Mouse (Mus musculus) neural tube, embryonic 14.5 days (tissue): ENCODE data around the gene Spty2d1. TPM values are rescaled to one million over a fixed set of nuclear protein-coding genes. Genes with fewer than 3 reads are reported as not detected.
"Not testable (repeated sequence)": the region's sequence is repeated elsewhere in the genome, so short reads cannot be mapped to it uniquely, and the experiment has no call there.

Source experiments
- ATAC-seq: fragments of 200-750 bp; cut with Nextera tagmentation; 2 replicates; pipeline ENCODE4 v1.8.0; 2017; ENCODE audit warnings: low read depth, mild to moderate bottlenecking, moderate TSS enrichment, moderate library complexity
- H3K27ac ChIP-seq: fragments of 300-500 bp; sonication (generic); 2 replicates; pipeline ENCODE4 v1.5.1; 2014; ENCODE audit warnings: low read depth, mild to moderate bottlenecking, control low read depth, low read length, moderate library complexity, mixed read lengths
- H3K27me3 ChIP-seq: fragments of 300-500 bp; sonication (generic); 2 replicates; pipeline ENCODE4 v1.6.1; 2014; ENCODE audit warnings: low read length; ENCODE audit not compliant: control insufficient read depth, insufficient read depth
- H3K36me3 ChIP-seq: fragments of 300-500 bp; sonication (generic); 2 replicates; pipeline ENCODE4 v1.6.1; 2014; ENCODE audit warnings: low read length, mixed read lengths; ENCODE audit not compliant: control insufficient read depth, insufficient read depth
- H3K4me1 ChIP-seq: fragments of 300-500 bp; sonication (generic); 2 replicates; pipeline ENCODE4 v1.6.1; 2014; ENCODE audit warnings: low read length; ENCODE audit not compliant: control insufficient read depth, insufficient read depth
- H3K4me2 ChIP-seq: fragments of 300-500 bp; sonication (generic); 2 replicates; pipeline ENCODE4 v1.6.1; 2014; ENCODE audit warnings: mild to moderate bottlenecking, low read depth, low read length, control low read depth
- H3K4me3 ChIP-seq: fragments of 300-500 bp; sonication (generic); 2 replicates; pipeline ENCODE4 v1.5.1; 2014; ENCODE audit warnings: low read depth, low read length, control low read depth, mixed read lengths
- H3K9ac ChIP-seq: fragments of 300-500 bp; sonication (generic); replicated peaks from 2 replicates; pipeline ENCODE4 v1.6.1; 2014; ENCODE audit warnings: low read depth, mild to moderate bottlenecking, control low read depth, low read length, mixed read lengths
- H3K9me3 ChIP-seq: fragments of 300-500 bp; sonication (generic); 2 replicates; pipeline ENCODE4 v1.6.1; 2016; ENCODE audit warnings: low read length; ENCODE audit not compliant: control insufficient read depth
- WGBS: fragments of 180-500 bp; shearing (Covaris S2); extraction: QIAGEN DNeasy Blood & Tissue Kit; methylation state at CpG from one replicate; pipeline ENCODE4 v1.1.7; 2014; 5-methylcytosine and 5-hydroxymethylcytosine counted together
- polyA plus RNA-seq: library from polyadenylated mRNA; unstranded; fragments of >200 nt; fragmentation: Nextera tagmentation; extraction: Ambion mirVana; gene quantifications from 2 replicates; pipeline ENCODE4 v1.2.1, GENCODE M21; 2014

The Spty2d1 gene
- polyA plus RNA-seq, 1 experiment from 2014 or later, result 7.1 TPM

DNA sequence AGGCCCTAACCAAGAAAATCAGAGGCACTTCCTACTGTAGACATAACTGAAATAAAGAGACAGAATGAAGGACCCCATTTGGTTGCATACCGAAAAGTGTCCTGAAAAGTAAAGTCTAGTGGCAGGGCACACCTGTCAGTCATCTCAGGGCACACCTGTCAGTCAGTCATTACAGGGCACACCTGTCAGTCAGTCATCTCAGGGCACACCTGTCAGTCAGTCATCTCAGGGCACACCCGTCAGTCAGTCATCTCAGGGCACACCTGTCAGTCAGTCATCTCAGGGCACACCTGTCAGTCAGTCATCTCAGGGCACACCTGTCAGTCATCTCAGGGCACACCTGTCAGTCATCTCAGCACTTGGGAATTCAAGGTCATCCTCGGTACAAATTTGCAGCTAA, 18.7 kb upstream of the Spty2d1 start:
- not testable (repeated sequence) for H3K27ac ChIP-seq, H3K4me1 ChIP-seq, H3K36me3 ChIP-seq, H3K4me3 ChIP-seq, ATAC-seq, H3K9ac ChIP-seq, H3K27me3 ChIP-seq, H3K4me2 ChIP-seq, H3K9me3 ChIP-seq
- 93% methylated on average over 3 of the region's 3 CpGs for WGBS

DNA sequence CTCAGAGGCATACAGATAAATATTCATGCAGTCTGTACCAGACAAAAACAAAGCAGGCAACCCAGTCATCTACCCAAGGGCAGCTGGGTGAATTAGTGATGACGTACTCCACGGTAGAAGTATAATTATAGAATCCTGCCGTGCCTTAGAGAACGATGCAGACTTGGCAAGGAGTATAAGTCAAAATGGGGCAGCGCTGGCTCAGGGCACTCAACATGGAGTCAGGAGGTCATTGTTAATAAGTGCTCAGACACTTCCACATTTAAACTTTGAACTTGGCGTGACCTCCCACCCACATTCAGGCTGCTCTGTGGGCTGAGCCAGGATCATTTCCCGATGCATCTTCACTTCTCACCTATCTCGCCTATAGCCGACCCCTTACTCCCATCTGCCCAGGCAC, 17.2 kb upstream of the Spty2d1 start:
- WGBS, result 73% methylated on average over 9 of the region's 9 CpGs
- H3K27ac ChIP-seq, result no peak overlapping the region

DNA sequence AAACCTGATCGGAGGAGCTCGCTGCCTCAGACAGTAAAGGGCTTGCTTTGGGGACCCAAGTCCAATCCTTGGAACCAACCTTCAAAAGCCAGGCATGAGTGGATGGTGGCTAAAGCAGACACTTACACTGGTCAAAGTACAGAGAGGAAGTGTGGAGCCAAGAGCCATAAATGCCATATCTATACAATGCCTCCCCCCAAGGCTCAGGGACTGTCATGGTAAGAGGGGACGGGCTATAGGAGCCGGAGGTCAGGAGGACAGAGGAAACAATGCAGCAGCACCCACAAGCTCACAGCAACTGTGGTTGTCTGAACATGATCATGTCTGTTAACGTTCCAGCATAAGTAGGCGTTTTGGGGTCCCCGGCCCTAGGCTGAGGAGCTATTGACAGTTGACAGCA, 16.2 kb upstream of the Spty2d1 start:
- 86% methylated on average over 7 of the region's 7 CpGs for WGBS
- no peak overlapping the region for H3K27ac ChIP-seq
- H3K4me2 ChIP-seq, result no peak overlapping the region
- no peaks in the 10 kb centered on the region for H3K9me3 ChIP-seq
- ATAC-seq, result no peak
- no peak overlapping the region for H3K9ac ChIP-seq
- H3K27me3 ChIP-seq, result no peaks in the 10 kb centered on the region
- H3K36me3 ChIP-seq, result no peaks in the 10 kb centered on the region
- no peak overlapping the region for H3K4me3 ChIP-seq
- H3K4me1 ChIP-seq, result no peaks in the 10 kb centered on the region

More for the DNA sequence above, 17.2 kb upstream of the Spty2d1 start:
- no peaks in the 10 kb centered on the region for H3K9me3 ChIP-seq
- ATAC-seq, result no peak
- no peak overlapping the region for H3K4me3 ChIP-seq
- H3K9ac ChIP-seq, result no peak overlapping the region
- H3K4me1 ChIP-seq, result no peaks in the 10 kb centered on the region
- no peaks in the 10 kb centered on the region for H3K27me3 ChIP-seq
- no peak overlapping the region for H3K4me2 ChIP-seq
- no peaks in the 10 kb centered on the region for H3K36me3 ChIP-seq

DNA sequence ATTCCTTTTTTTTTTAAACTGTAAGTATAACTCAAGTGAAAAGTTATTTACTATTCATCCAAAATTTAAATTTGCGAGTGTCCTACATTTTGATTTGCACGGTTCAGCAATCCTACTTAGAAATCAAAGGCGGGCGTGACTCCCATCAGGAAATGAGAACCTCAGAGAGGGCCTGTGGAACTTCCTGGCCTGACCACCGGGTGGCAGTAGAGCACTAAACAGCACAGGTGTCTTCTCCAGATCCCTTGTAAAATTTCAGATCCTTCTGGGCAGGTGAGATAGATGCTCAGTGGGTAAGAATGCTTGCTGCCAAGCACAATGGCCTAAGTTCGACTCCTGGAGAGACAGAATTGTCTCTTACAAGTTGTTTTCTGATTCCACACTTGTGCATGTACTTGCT, 15.3 kb upstream of the Spty2d1 start:
- Histone ChIP-seq H3K9me3 (no peaks in the 10 kb centered on the region), H3K27me3 (no peaks in the 10 kb centered on the region), H3K4me1 (no peaks in the 10 kb centered on the region), H3K36me3 (no peaks in the 10 kb centered on the region), H3K9ac (no peak overlapping the region), H3K27ac (no peak overlapping the region), H3K4me3 (no peak overlapping the region), H3K4me2 (no peak overlapping the region)
- ATAC-seq, result no peak
- 18% methylated on average over 6 of the region's 6 CpGs for WGBS

DNA sequence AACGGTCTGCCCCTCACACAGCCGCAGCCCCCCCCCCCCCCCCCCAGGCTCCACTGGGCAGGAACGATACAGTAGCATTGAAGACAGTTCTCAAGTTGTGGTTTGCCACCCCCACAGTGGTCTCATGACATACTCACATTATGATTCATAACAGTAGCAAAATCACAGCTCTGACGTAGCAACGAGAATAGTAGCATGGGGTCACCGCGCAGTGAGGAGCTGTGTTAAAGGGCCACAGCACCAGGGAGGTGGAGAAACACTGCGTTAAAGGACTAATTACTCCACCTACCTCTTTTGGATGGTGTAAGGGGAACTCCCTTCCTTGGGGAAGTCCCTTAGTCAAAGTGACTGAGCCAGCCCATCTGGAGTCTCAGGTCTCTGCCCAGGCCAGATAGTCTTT, 14.3 kb upstream of the Spty2d1 start:
- Histone ChIP-seq H3K4me3 (no peak overlapping the region), H3K9me3 (no peaks in the 10 kb centered on the region), H3K4me1 (no peaks in the 10 kb centered on the region), H3K27me3 (no peaks in the 10 kb centered on the region), H3K9ac (no peak overlapping the region), H3K27ac (no peak overlapping the region), H3K4me2 (no peak overlapping the region), H3K36me3 (no peaks in the 10 kb centered on the region)
- WGBS, result 54% methylated on average over 8 of the region's 8 CpGs
- no peak for ATAC-seq

DNA sequence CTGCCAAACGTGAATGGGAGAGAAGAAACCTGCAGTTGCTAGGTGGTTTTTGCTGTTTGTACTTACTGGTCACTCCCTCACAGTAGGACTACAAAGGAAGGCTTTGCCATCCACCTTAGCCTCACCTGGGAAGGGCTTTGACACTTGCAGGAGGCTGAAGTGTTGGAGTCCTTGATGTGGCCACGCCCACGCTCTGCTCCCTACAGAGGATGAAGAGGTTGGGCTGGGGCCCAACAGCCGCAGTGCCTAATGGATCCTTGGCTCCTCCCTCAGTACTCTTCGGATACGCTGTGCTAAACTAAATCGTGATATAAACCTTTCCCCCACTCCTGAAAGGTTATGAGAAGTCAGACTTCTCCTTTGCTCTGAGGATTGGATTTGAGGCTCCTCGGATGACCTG, 12.7 kb upstream of the Spty2d1 start:
- 10% methylated on average over 8 of the region's 8 CpGs for WGBS

DNA sequence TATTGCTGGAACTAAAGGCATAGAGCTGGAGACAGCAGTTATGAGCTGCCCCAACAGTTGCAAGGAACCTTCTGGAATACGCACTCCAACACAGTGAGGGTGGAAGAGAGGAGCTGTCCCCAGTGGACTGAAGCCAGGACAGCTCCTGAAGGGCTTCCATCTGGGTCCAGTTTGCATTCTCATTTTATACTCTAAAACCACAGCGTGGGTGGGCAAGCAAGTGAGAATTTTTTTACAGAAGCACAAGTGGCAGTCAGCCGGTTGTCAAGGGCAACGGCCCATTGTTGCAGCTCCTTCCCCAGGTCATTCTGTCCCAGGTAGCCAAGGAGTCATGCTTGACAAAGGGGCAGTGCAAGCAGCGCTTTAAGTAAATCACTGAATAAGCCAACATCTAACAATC, 11.4 kb upstream of the Spty2d1 start:
- Histone ChIP-seq H3K27ac (no peak overlapping the region), H3K9me3 (no peaks in the 10 kb centered on the region), H3K4me2 (no peak overlapping the region), H3K4me3 (no peak overlapping the region), H3K9ac (no peak overlapping the region), H3K36me3 (no peaks in the 10 kb centered on the region), H3K27me3 (no peaks in the 10 kb centered on the region), H3K4me1 (peaks cover 4% of the 10 kb centered on the region; the same call in 1 of the 2 replicates)
- no peak for ATAC-seq
- WGBS, result 64% methylated on average over 5 of the region's 5 CpGs

More for the DNA sequence above, 12.7 kb upstream of the Spty2d1 start:
- Histone ChIP-seq H3K4me2 (no peak overlapping the region), H3K4me3 (no peak overlapping the region), H3K27ac (no peak overlapping the region), H3K4me1 (no peaks in the 10 kb centered on the region), H3K9me3 (no peaks in the 10 kb centered on the region), H3K36me3 (no peaks in the 10 kb centered on the region), H3K27me3 (no peaks in the 10 kb centered on the region), H3K9ac (no peak overlapping the region)
- ATAC-seq, result no peak

DNA sequence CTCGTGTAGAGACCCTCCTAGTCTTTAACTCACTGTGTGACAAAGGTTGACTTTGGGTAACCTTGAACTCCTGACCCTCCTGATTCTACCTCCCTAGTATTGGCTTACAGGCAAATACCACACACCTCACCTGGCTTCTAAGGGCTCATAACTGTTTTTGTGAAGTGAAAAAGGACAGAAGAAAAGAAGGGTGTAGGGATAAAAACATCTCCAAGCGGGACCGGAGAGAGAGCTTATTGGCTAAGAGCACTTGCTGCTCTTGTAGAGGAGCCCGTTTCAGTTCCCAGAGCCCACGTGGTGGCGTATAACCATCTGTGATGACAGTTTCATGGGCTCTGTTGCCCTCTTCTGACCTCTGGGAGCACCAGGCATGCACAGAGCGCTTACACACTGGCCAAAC, 8.9 kb upstream of the Spty2d1 start:
- Histone ChIP-seq H3K9ac (no peak overlapping the region), H3K4me1 (peaks cover 4% of the 10 kb centered on the region; the same call in 1 of the 2 replicates), H3K9me3 (no peaks in the 10 kb centered on the region), H3K27ac (no peak overlapping the region), H3K4me3 (no peak overlapping the region), H3K4me2 (no peak overlapping the region), H3K27me3 (no peaks in the 10 kb centered on the region), H3K36me3 (no peaks in the 10 kb centered on the region)
- 69% methylated on average over 7 of the region's 7 CpGs for whole genome bisulfite sequencing
- ATAC-seq, result no peak

DNA sequence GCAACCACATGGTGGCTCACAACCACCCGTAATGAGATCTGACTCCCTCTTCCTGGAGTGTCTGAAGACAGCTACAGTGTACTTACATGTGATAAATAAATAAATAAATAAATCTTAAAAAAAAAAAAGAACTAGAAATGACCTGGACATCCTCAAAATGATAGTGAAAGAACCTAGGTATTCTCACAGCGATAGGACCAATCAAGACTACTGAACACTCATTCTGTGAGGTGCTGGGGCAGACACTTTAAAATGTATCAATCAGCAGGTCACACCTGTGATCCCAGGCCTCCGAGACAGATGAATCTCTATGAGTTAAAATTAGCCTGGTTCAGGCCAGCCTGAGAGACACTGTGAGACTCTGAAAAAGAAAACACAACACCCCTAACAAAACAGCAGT, 8.4 kb upstream of the Spty2d1 start:
- Histone ChIP-seq H3K4me1 (peaks cover 4% of the 10 kb centered on the region; the same call in 1 of the 2 replicates), H3K36me3 (no peaks in the 10 kb centered on the region), H3K9ac (no peak overlapping the region), H3K4me2 (no peak overlapping the region), H3K4me3 (no peak overlapping the region), H3K27ac (no peak overlapping the region), H3K9me3 (no peaks in the 10 kb centered on the region), H3K27me3 (no peaks in the 10 kb centered on the region)
- ATAC-seq, result no peak
- WGBS, result 78% methylated on average over 3 of the region's 3 CpGs
